ENCODE assay signal across 12 mouse cellular contexts in the genomic region with DNA sequence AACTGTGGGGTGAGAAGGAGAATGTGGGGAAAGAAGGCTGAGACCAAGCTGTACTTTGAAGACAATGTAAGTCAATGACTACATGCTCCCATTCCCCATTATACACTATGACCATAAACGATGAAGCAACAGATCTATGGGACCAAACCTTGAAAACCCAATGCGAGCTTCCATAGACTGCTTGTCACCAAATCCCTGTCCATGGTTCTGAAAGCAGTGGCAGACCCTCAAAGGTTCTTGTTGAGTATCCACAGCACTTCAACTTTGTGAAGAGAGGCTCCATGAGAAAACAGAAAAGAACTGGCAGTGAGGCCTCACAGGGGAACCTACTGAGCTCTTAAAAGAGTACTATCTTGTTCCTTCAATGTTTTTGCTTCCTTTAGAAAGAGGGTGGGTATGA.
DNase-seq lines count a peak whose midpoint lies in the region; ATAC-seq and TF ChIP-seq lines count a peak whose summit lies in the region.
"Had no signal": no experiment of that assay in that cellular context is flagged by ENCODE, and none has a peak within 500 bp of the region (broad histone marks: within the 10 kb centered on the region; RNA-seq: fewer than 3 reads in every experiment).

No protein-coding gene starts in this region.

- H3K27ac ChIP-seq in forebrain, embryonic 14.5 days (ENCODE audit: low read depth, low read length): no peak overlapping the region
- no peak overlapping the region for H3K27ac ChIP-seq in forebrain, embryonic 10.5 days
- H3K27ac ChIP-seq: embryonic facial prominence, embryonic 15.5 days; gastrocnemius, adult 2 months; hindbrain, embryonic 13.5 days had no signal

- no peak overlapping the region for H3K4me3 ChIP-seq in forebrain, embryonic 14.5 days (ENCODE audit: low read depth, low read length)
- H3K4me3 ChIP-seq in forebrain, embryonic 10.5 days: no peak overlapping the region
- H3K4me3 ChIP-seq in lung, adult 2 months (replicated peaks; ENCODE audit: extremely low read depth, low read depth, low read length): no peak overlapping the region
- H3K4me3 ChIP-seq: embryonic facial prominence, embryonic 15.5 days; gastrocnemius, adult 2 months; hindbrain, embryonic 13.5 days had no signal

- no peak for TF ChIP-seq CTCF in lung, adult 2 months (IDR thresholded peaks at IDR 0.05; ENCODE audit: insufficient read depth, low read length)

- no peaks in the 10 kb centered on the region for H3K27me3 ChIP-seq in forebrain, embryonic 14.5 days (replicated peaks; ENCODE audit: control insufficient read depth, insufficient read depth, low read length)
- H3K27me3 ChIP-seq in forebrain, embryonic 10.5 days (ENCODE audit: poor library complexity, severe bottlenecking): no peaks in the 10 kb centered on the region
- H3K27me3 ChIP-seq in splenic B cell, adult 2 months (ENCODE audit: control insufficient read depth, insufficient read depth, low read length, poor library complexity, severe bottlenecking): no peaks in the 10 kb centered on the region
- H3K27me3 ChIP-seq: embryonic facial prominence, embryonic 15.5 days; hindbrain, embryonic 13.5 days had no signal

- no peak overlapping the region for H3K9ac ChIP-seq in forebrain, embryonic 14.5 days (ENCODE audit: low read length)
- H3K9ac ChIP-seq: embryonic facial prominence, embryonic 15.5 days; hindbrain, embryonic 13.5 days had no signal

- no peak overlapping the region for H3K4me2 ChIP-seq in forebrain, embryonic 14.5 days (ENCODE audit: low read length)
- H3K4me2 ChIP-seq: embryonic facial prominence, embryonic 15.5 days; hindbrain, embryonic 13.5 days; midbrain, embryonic 11.5 days had no signal

- TF ChIP-seq POLR2A in lung, adult 2 months (IDR thresholded peaks at IDR 0.05; ENCODE audit: borderline replicate concordance, extremely low read depth, low read depth, low read length): no peak

- ATAC-seq in forebrain, embryonic 14.5 days: no peak

- no peaks in the 10 kb centered on the region for H3K9me3 ChIP-seq in forebrain, embryonic 14.5 days (replicated peaks; ENCODE audit: control insufficient read depth, low read length)
- H3K9me3 ChIP-seq in forebrain, embryonic 10.5 days: no peaks in the 10 kb centered on the region
- H3K9me3 ChIP-seq: embryonic facial prominence, embryonic 15.5 days; hindbrain, embryonic 13.5 days had no signal

- 80% methylated on average over 2 of the region's 2 CpGs for WGBS in forebrain, embryonic 14.5 days
- WGBS in forebrain, embryonic 10.5 days: 84% methylated on average over 2 of the region's 2 CpGs
- WGBS in lung, adult 2 months: 62% methylated on average over 2 of the region's 2 CpGs

- no peaks in the 10 kb centered on the region for H3K4me1 ChIP-seq in forebrain, embryonic 14.5 days (ENCODE audit: control insufficient read depth, insufficient read depth, low read length)
- H3K4me1 ChIP-seq in forebrain, embryonic 10.5 days: no peaks in the 10 kb centered on the region
- H3K4me1 ChIP-seq in lung, adult 2 months (ENCODE audit: control insufficient read depth, insufficient read depth, low read length): no peaks in the 10 kb centered on the region
- H3K4me1 ChIP-seq: embryonic facial prominence, embryonic 15.5 days; hindbrain, embryonic 13.5 days had no signal

- DNase-seq in forebrain, embryonic 14.5 days (ENCODE audit: low spot score): peak; percentile 21
- DNase-seq in forebrain, embryonic 10.5 days (ENCODE audit: extremely low spot score, low spot score): no peak
- DNase-seq in lung, postnatal 14 days: peak; percentile 5
- no peak for DNase-seq in lung, adult 2 months
- peak; percentile 17 for DNase-seq in embryo, embryonic 9.5 days (ENCODE audit: extremely low spot score)
- peak; percentile 3 for DNase-seq in splenic B cell, adult 2 months (ENCODE audit: low read depth, low spot score)
- no peak for DNase-seq in layer of hippocampus, adult 11-12 months (ENCODE audit: low spot score)
- DNase-seq in cerebellum, adult 11-12 months: no peak
- DNase-seq: gastrocnemius, adult 2 months had no signal

- H3K36me3 ChIP-seq in forebrain, embryonic 14.5 days (ENCODE audit: control insufficient read depth, insufficient read depth, low read length): no peaks in the 10 kb centered on the region
- H3K36me3 ChIP-seq in forebrain, embryonic 10.5 days (replicated peaks): no peaks in the 10 kb centered on the region
- no peaks in the 10 kb centered on the region for H3K36me3 ChIP-seq in splenic B cell, adult 2 months (ENCODE audit: control insufficient read depth, insufficient read depth, low read length, poor library complexity, severe bottlenecking)
- H3K36me3 ChIP-seq: embryonic facial prominence, embryonic 15.5 days; hindbrain, embryonic 13.5 days had no signal

Comparison
In these comparisons a context has a peak if more than half of its experiments do, and no peak if none do; other contexts are left out.
1. DNase-seq: peak in forebrain, embryonic 14.5 days (single experiment), lung, postnatal 14 days (single experiment), embryo, embryonic 9.5 days (single experiment) and splenic B cell, adult 2 months (single experiment); none in forebrain, embryonic 10.5 days (single experiment), lung, adult 2 months (single experiment), layer of hippocampus, adult 11-12 months (single experiment) and cerebellum, adult 11-12 months (single experiment).